Mouse (Mus musculus) stomach, postnatal 0 days (tissue): ENCODE data around the gene Olfr1381.

Experiments
- CTCF ChIP-seq: IDR thresholded peaks from 2 replicates; pipeline ENCODE4 v1.5.1; 2016; ENCODE audit warnings: antibody characterized with exemption, low read depth, mild to moderate bottlenecking, moderate library complexity
- EP300 ChIP-seq: optimal IDR thresholded peaks from 2 replicates; pipeline ENCODE3; 2016; ENCODE audit warnings: antibody characterized with exemption

DNA sequence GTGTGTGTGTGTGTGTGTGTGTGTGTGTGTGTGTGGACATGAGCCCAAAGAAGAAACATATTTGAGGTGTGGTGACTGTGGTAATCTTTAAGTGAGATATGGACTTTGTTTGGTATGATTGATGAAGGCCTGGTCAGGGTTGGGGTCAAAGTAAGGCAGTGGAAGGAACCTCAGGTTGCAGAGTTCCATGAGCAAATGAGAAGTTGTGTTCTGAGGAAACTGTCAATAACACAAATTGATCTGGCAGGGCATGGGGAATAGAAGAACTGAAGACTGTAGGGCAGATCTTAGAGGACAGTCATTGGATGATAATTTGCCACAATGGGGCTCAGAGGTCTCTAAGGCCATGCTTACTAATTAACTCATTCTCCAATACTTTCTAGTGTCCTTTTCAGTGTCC, 23.9 kb upstream of the Olfr1381 start, which contains the start of gene Olfr1383:
- no peak for TF ChIP-seq CTCF
- TF ChIP-seq EP300: no peak
